Mouse (Mus musculus) forebrain, embryonic 14.5 days (tissue): ENCODE results near the gene Tex37. TPM values are rescaled to one million over a fixed set of nuclear protein-coding genes. Genes with fewer than 3 reads are reported as not detected.

Experiments
- ATAC-seq: fragments of 200-750 bp; cut with Nextera tagmentation; 2 replicates; pipeline ENCODE4 v1.8.0; 2017; ENCODE audit warnings: mild to moderate bottlenecking, moderate library complexity
- DNase-seq: peaks from one replicate; pipeline ENCODE4 v3.0.0-alpha.2; 2015; ENCODE audit warnings: low spot score
- H3K27ac ChIP-seq: fragments of 300-500 bp; sonication (generic); 2 replicates; pipeline ENCODE4 v1.5.1; 2014; ENCODE audit warnings: low read depth, mild to moderate bottlenecking, control low read depth, low read length, moderate library complexity
- H3K27me3 ChIP-seq: fragments of 300-500 bp; sonication (generic); replicated peaks from 2 replicates; pipeline ENCODE4 v1.6.1; 2014; ENCODE audit warnings: low read length, control low read depth, mixed read lengths; ENCODE audit not compliant: control insufficient read depth, insufficient read depth
- H3K36me3 ChIP-seq: fragments of 300-500 bp; sonication (generic); 2 replicates; pipeline ENCODE4 v1.6.1; 2014; ENCODE audit warnings: low read length, control low read depth; ENCODE audit not compliant: control insufficient read depth, insufficient read depth
- H3K4me1 ChIP-seq: fragments of 300-500 bp; sonication (generic); 2 replicates; pipeline ENCODE4 v1.6.1; 2014; ENCODE audit warnings: antibody characterized with exemption, low read length, control low read depth; ENCODE audit not compliant: control insufficient read depth, insufficient read depth
- H3K4me2 ChIP-seq: fragments of 300-500 bp; sonication (generic); 2 replicates; pipeline ENCODE4 v1.6.1; 2014; ENCODE audit warnings: mild to moderate bottlenecking, control low read depth, low read length
- H3K4me3 ChIP-seq: fragments of 300-500 bp; sonication (generic); 2 replicates; pipeline ENCODE4 v1.5.1; 2014; ENCODE audit warnings: low read depth, low read length, control low read depth
- H3K9ac ChIP-seq: fragments of 300-500 bp; sonication (generic); 2 replicates; pipeline ENCODE4 v1.6.1; 2014; ENCODE audit warnings: mild to moderate bottlenecking, low read length, control low read depth, moderate library complexity
- H3K9me3 ChIP-seq: fragments of 300-500 bp; sonication (generic); replicated peaks from 2 replicates; pipeline ENCODE4 v1.6.1; 2016; ENCODE audit warnings: low read length, control low read depth, mixed read lengths; ENCODE audit not compliant: control insufficient read depth
- WGBS: fragments of 180-500 bp; shearing (Covaris S2); extraction: QIAGEN DNeasy Blood & Tissue Kit; methylation state at CpG from one replicate; pipeline ENCODE4 v1.1.7; 2014; 5-methylcytosine and 5-hydroxymethylcytosine counted together
- polyA plus RNA-seq: library from polyadenylated mRNA; unstranded; fragments of >200 nt; fragmentation: Nextera tagmentation; extraction: Ambion mirVana; gene quantifications from 2 replicates; pipeline ENCODE4 v1.2.1, GENCODE M21; 2014

Tex37 gene
- polyA plus RNA-seq = not detected in 2 replicates

DNA sequence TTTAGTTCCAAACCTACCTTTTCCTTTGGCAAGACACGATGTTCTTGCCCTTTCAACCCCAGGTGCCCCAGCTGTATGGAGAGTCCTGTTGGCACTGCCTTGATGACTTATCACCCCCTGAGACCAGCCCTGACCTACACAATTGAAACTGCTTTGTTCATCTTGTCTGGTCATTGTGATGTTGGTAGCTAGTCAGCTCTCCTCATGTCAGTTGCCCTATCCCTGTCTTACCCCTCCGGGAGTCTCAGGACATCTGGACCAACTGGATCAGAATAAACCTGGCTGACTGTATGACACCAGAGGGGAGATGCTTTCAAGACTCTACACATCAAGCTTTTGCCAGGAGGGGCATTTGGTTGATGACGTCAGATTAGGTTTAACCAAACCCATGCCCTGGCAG lies at the start of gene Tex37:
TSS of gene Tex37 (minus strand) at position 101 of the 400 bp plus-strand sequence.
- Histone ChIP-seq H3K4me3 (no peak within 1 kb of the TSS), H3K36me3 (no peaks in the 10 kb centered on the region), H3K27ac (no peak within 1 kb of the TSS), H3K4me1 (peaks cover 4% of the 10 kb centered on the region; the same call in 1 of the 2 replicates), H3K9me3 (no peaks in the 10 kb centered on the region), H3K9ac (no peak within 1 kb of the TSS), H3K27me3 (no peaks in the 10 kb centered on the region), H3K4me2 (no peak within 1 kb of the TSS)
- ATAC-seq (no peak), DNase-seq (no peak)
- 84% methylated on average over 3 of the region's 3 CpGs for WGBS

- DNase-seq (no peak), ATAC-seq (no peak)
- Histone ChIP-seq H3K4me3 (no peak overlapping the region), H3K36me3 (no peaks in the 10 kb centered on the region), H3K4me2 (no peak overlapping the region), H3K9ac (no peak overlapping the region), H3K4me1 (no peaks in the 10 kb centered on the region), H3K27me3 (no peaks in the 10 kb centered on the region), H3K27ac (no peak overlapping the region), H3K9me3 (no peaks in the 10 kb centered on the region)
- 74% methylated on average over 4 of the region's 4 CpGs for WGBS
Observed at GRCm38 (mm10) chr6:70968291-70968690, 49.6 kb upstream of the Tex37 start.

GRCm38 (mm10) chr6:70967422-70967821 lies 48.7 kb upstream of the Tex37 start:
- Histone ChIP-seq H3K27me3 (no peaks in the 10 kb centered on the region), H3K9ac (peak overlapping the region; percentile 9), H3K4me1 (no peaks in the 10 kb centered on the region), H3K27ac (no peak overlapping the region), H3K36me3 (no peaks in the 10 kb centered on the region), H3K9me3 (no peaks in the 10 kb centered on the region), H3K4me3 (no peak overlapping the region), H3K4me2 (peak overlapping the region; percentile 34)
- DNase-seq (peak; percentile 17), ATAC-seq (peak; percentile 51; the same call in 1 of the 2 replicates)
- WGBS = 2% methylated on average over 8 of the region's 8 CpGs

- no peak for DNase-seq
- Histone ChIP-seq H3K4me2 (no peak overlapping the region), H3K9ac (no peak overlapping the region), H3K27ac (no peak overlapping the region), H3K4me1 (no peaks in the 10 kb centered on the region), H3K36me3 (no peaks in the 10 kb centered on the region), H3K4me3 (no peak overlapping the region), H3K27me3 (no peaks in the 10 kb centered on the region; the same call in 1 of the 2 replicates), H3K9me3 (no peaks in the 10 kb centered on the region)
- no peak for ATAC-seq
- WGBS = 27% methylated on average over 7 of the region's 7 CpGs
Observed at GRCm38 (mm10) chr6:70965694-70966093, 47.0 kb upstream of the Tex37 start.

- no peak overlapping the region for H3K27ac ChIP-seq
- no peaks in the 10 kb centered on the region; the same call in 1 of the 2 replicates for H3K27me3 ChIP-seq
- no peaks in the 10 kb centered on the region for H3K9me3 ChIP-seq
- H3K4me1 ChIP-seq = no peaks in the 10 kb centered on the region
- 30% methylated on average over 6 of the region's 6 CpGs for WGBS
- no peak overlapping the region for H3K9ac ChIP-seq
- no peak overlapping the region for H3K4me3 ChIP-seq
- H3K36me3 ChIP-seq = no peaks in the 10 kb centered on the region
- H3K4me2 ChIP-seq = no peak overlapping the region
- no peak for ATAC-seq
- DNase-seq = no peak
Observed at GRCm38 (mm10) chr6:70964116-70964830, 45.5 kb upstream of the Tex37 start.

DNA sequence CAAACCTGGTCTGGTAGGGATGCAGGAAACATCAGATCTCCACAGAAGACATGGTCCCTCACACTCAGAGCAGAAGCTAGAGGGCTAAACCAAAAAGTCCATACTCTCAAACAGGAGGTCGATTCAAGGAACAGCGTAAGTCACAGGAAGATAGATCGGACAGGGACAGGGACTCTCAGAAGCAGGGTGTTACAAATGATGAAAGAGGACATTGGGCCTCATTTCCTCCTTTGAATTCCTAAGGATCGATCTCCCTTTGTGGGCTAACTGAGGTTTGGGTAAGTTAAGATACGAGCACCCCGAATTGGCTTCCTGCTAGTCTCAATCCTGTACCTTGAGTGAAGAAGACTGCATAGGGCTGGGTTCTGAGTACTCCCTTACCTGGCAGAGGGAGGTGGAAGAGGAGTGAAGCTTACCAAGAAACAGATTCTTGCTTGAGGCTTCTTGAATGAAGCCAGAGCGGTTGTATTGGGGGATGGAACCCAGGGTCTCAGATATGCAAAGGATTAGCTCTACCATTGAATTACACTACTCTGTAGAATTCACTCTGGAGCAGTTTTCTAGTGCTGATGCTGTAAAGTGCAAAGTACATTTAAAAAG lies 38.7 kb upstream of the Tex37 start:
- peaks cover 10% of the 10 kb centered on the region for H3K4me1 ChIP-seq
- 8% methylated on average over 7 of the region's 7 CpGs for WGBS
- no peak overlapping the region for H3K9ac ChIP-seq
- H3K36me3 ChIP-seq = no peaks in the 10 kb centered on the region
- peak overlapping the region; percentile 43; the same call in 1 of the 2 replicates for H3K4me3 ChIP-seq
- H3K4me2 ChIP-seq = peak overlapping the region; percentile 91
- DNase-seq (no peak), ATAC-seq (no peak)
- H3K27me3 ChIP-seq = peaks cover 51% of the 10 kb centered on the region
- no peaks in the 10 kb centered on the region for H3K9me3 ChIP-seq
- H3K27ac ChIP-seq = no peak overlapping the region

- H3K27ac ChIP-seq = no peak overlapping the region
- H3K36me3 ChIP-seq = no peaks in the 10 kb centered on the region
- peaks cover 10% of the 10 kb centered on the region for H3K4me1 ChIP-seq
- H3K4me3 ChIP-seq = peak overlapping the region; percentile 43
- H3K9me3 ChIP-seq = no peaks in the 10 kb centered on the region
- DNase-seq (peak; percentile 11), ATAC-seq (peak; percentile 33)
- 2% methylated on average over 34 of the region's 34 CpGs for WGBS
- peak overlapping the region; percentile 91 for H3K4me2 ChIP-seq
- peaks cover 51% of the 10 kb centered on the region for H3K27me3 ChIP-seq
- peak overlapping the region; percentile 47; the same call in 1 of the 2 replicates for H3K9ac ChIP-seq
Observed at GRCm38 (mm10) chr6:70956936-70957335, 38.2 kb upstream of the Tex37 start.

GRCm38 (mm10) chr6:70956285-70956912 lies 37.7 kb upstream of the Tex37 start, which contains the start of gene Foxi3:
Gene Foxi3, plus strand, starts transcription at chr6:70956531.
- under 1% methylated on average over 67 of the region's 67 CpGs for WGBS
- H3K36me3 ChIP-seq = no peaks in the 10 kb centered on the region
- H3K4me1 ChIP-seq = peaks cover 10% of the 10 kb centered on the region
- peak; percentile 10 for DNase-seq
- ATAC-seq = peak; percentile 69
- peak within 1 kb of the TSS; percentile 91 for H3K4me2 ChIP-seq
- peak within 1 kb of the TSS; percentile 47; the same call in 1 of the 2 replicates for H3K9ac ChIP-seq
- H3K9me3 ChIP-seq = no peaks in the 10 kb centered on the region
- H3K27ac ChIP-seq = no peak within 1 kb of the TSS
- H3K27me3 ChIP-seq = peaks cover 51% of the 10 kb centered on the region
- peak within 1 kb of the TSS; percentile 43 for H3K4me3 ChIP-seq
